Mouse (Mus musculus): ENCODE data around the gene Gpr19. TPM values are rescaled to one million over a fixed set of nuclear protein-coding genes. Genes with fewer than 3 reads are reported as not detected.

The Gpr19 gene
- polyA plus RNA-seq, 1 experiment from 2014 or later: 35.9 TPM

- Histone ChIP-seq H3K4me2 (ENCODE audit: low read depth, low read length) (peak overlapping the region; percentile 94), H3K27ac (ENCODE audit: low read depth, low read length) (peak overlapping the region; percentile 97), H3K27me3 (ENCODE audit: control insufficient read depth, insufficient read depth, low read length) (no peaks in the 10 kb centered on the region), H3K36me3 (ENCODE audit: control insufficient read depth, insufficient read depth, low read length) (no peaks in the 10 kb centered on the region), H3K4me1 (ENCODE audit: control insufficient read depth, insufficient read depth, low read length) (peaks cover 25% of the 10 kb centered on the region), H3K9me3 (ENCODE audit: control insufficient read depth, low read length) (no peaks in the 10 kb centered on the region), H3K9ac (replicated peaks; ENCODE audit: low read depth, low read length) (peak overlapping the region; percentile 80), H3K4me3 (ENCODE audit: low read depth, low read length) (peak overlapping the region; percentile 88)
- ATAC-seq (ENCODE audit: low read depth): peak; percentile 79
- 1% methylated on average over 37 of the region's 37 CpGs for WGBS
Observed at GRCm38 (mm10) chr6:134919511-134920189, 21.3 kb upstream of the Gpr19 start.

- H3K4me2 ChIP-seq (ENCODE audit: low read depth, low read length): no peak overlapping the region
- H3K27ac ChIP-seq (ENCODE audit: low read depth, low read length): no peak overlapping the region
- H3K27me3 ChIP-seq (ENCODE audit: control insufficient read depth, insufficient read depth, low read length): no peaks in the 10 kb centered on the region
- 95% methylated on average over 10 of the region's 10 CpGs for WGBS
- no peaks in the 10 kb centered on the region for H3K9me3 ChIP-seq (ENCODE audit: control insufficient read depth, low read length)
- no peak for ATAC-seq (ENCODE audit: low read depth)
- peaks cover 23% of the 10 kb centered on the region for H3K4me1 ChIP-seq (ENCODE audit: control insufficient read depth, insufficient read depth, low read length)
- no peaks in the 10 kb centered on the region for H3K36me3 ChIP-seq (ENCODE audit: control insufficient read depth, insufficient read depth, low read length)
- H3K9ac ChIP-seq (replicated peaks; ENCODE audit: low read depth, low read length): no peak overlapping the region
- no peak overlapping the region for H3K4me3 ChIP-seq (ENCODE audit: low read depth, low read length)
Observed at GRCm38 (mm10) chr6:134918769-134919168, 20.4 kb upstream of the Gpr19 start.

- Histone ChIP-seq H3K4me3 (ENCODE audit: low read depth, low read length) (peak overlapping the region; percentile 30), H3K4me2 (ENCODE audit: low read depth, low read length) (peak overlapping the region; percentile 51), H3K4me1 (ENCODE audit: control insufficient read depth, insufficient read depth, low read length) (peaks cover 13% of the 10 kb centered on the region), H3K9me3 (ENCODE audit: control insufficient read depth, low read length) (no peaks in the 10 kb centered on the region), H3K36me3 (ENCODE audit: control insufficient read depth, insufficient read depth, low read length) (no peaks in the 10 kb centered on the region), H3K9ac (replicated peaks; ENCODE audit: low read depth, low read length) (no peak overlapping the region), H3K27ac (ENCODE audit: low read depth, low read length) (no peak overlapping the region), H3K27me3 (ENCODE audit: control insufficient read depth, insufficient read depth, low read length) (no peaks in the 10 kb centered on the region)
- 3% methylated on average over 11 of the region's 11 CpGs for WGBS
- ATAC-seq (ENCODE audit: low read depth): no peak
Observed at GRCm38 (mm10) chr6:134917087-134917486, 18.7 kb upstream of the Gpr19 start.

- H3K4me3 ChIP-seq (ENCODE audit: low read depth, low read length): peak overlapping the region; percentile 30
- H3K27ac ChIP-seq (ENCODE audit: low read depth, low read length): no peak overlapping the region
- ATAC-seq (ENCODE audit: low read depth): no peak
- no peaks in the 10 kb centered on the region for H3K36me3 ChIP-seq (ENCODE audit: control insufficient read depth, insufficient read depth, low read length)
- H3K27me3 ChIP-seq (ENCODE audit: control insufficient read depth, insufficient read depth, low read length): no peaks in the 10 kb centered on the region
- peaks cover 10% of the 10 kb centered on the region; the same call in 1 of the 2 replicates for H3K4me1 ChIP-seq (ENCODE audit: control insufficient read depth, insufficient read depth, low read length)
- no peak overlapping the region for H3K9ac ChIP-seq (replicated peaks; ENCODE audit: low read depth, low read length)
- 0% methylated on average over 11 of the region's 11 CpGs for WGBS
- H3K4me2 ChIP-seq (ENCODE audit: low read depth, low read length): peak overlapping the region; percentile 51
- no peaks in the 10 kb centered on the region for H3K9me3 ChIP-seq (ENCODE audit: control insufficient read depth, low read length)
Observed at GRCm38 (mm10) chr6:134916641-134917040, 18.3 kb upstream of the Gpr19 start.

- peaks cover 7% of the 10 kb centered on the region; the same call in 1 of the 2 replicates for H3K4me1 ChIP-seq (ENCODE audit: control insufficient read depth, insufficient read depth, low read length)
- H3K9ac ChIP-seq (replicated peaks; ENCODE audit: low read depth, low read length): no peak overlapping the region
- WGBS: 95% methylated on average over 5 of the region's 5 CpGs
- no peak for ATAC-seq (ENCODE audit: low read depth)
- no peaks in the 10 kb centered on the region for H3K36me3 ChIP-seq (ENCODE audit: control insufficient read depth, insufficient read depth, low read length)
- H3K27ac ChIP-seq (ENCODE audit: low read depth, low read length): no peak overlapping the region
- H3K27me3 ChIP-seq (ENCODE audit: control insufficient read depth, insufficient read depth, low read length): no peaks in the 10 kb centered on the region
- H3K4me3 ChIP-seq (ENCODE audit: low read depth, low read length): no peak overlapping the region
- no peak overlapping the region for H3K4me2 ChIP-seq (ENCODE audit: low read depth, low read length)
- no peaks in the 10 kb centered on the region for H3K9me3 ChIP-seq (ENCODE audit: control insufficient read depth, low read length)
Observed at GRCm38 (mm10) chr6:134914523-134914922, 16.1 kb upstream of the Gpr19 start.

- no peak overlapping the region for H3K4me2 ChIP-seq (ENCODE audit: low read depth, low read length)
- H3K9me3 ChIP-seq (ENCODE audit: control insufficient read depth, low read length): no peaks in the 10 kb centered on the region
- ATAC-seq (ENCODE audit: low read depth): no peak
- 90% methylated on average over 1 of the region's 1 CpGs for WGBS
- H3K4me3 ChIP-seq (ENCODE audit: low read depth, low read length): no peak overlapping the region
- H3K27me3 ChIP-seq (ENCODE audit: control insufficient read depth, insufficient read depth, low read length): no peaks in the 10 kb centered on the region
- no peaks in the 10 kb centered on the region for H3K4me1 ChIP-seq (ENCODE audit: control insufficient read depth, insufficient read depth, low read length)
- no peak overlapping the region for H3K9ac ChIP-seq (replicated peaks; ENCODE audit: low read depth, low read length)
- H3K27ac ChIP-seq (ENCODE audit: low read depth, low read length): no peak overlapping the region
- H3K36me3 ChIP-seq (ENCODE audit: control insufficient read depth, insufficient read depth, low read length): no peaks in the 10 kb centered on the region
Observed at GRCm38 (mm10) chr6:134905811-134906210, 7.4 kb upstream of the Gpr19 start.

- H3K4me2 ChIP-seq (ENCODE audit: low read depth, low read length): no peak overlapping the region
- no peak overlapping the region for H3K4me3 ChIP-seq (ENCODE audit: low read depth, low read length)
- peaks cover 5% of the 10 kb centered on the region; the same call in 1 of the 2 replicates for H3K4me1 ChIP-seq (ENCODE audit: control insufficient read depth, insufficient read depth, low read length)
- no peak for ATAC-seq (ENCODE audit: low read depth)
- H3K36me3 ChIP-seq (ENCODE audit: control insufficient read depth, insufficient read depth, low read length): no peaks in the 10 kb centered on the region
- no peaks in the 10 kb centered on the region for H3K9me3 ChIP-seq (ENCODE audit: control insufficient read depth, low read length)
- no peak overlapping the region for H3K27ac ChIP-seq (ENCODE audit: low read depth, low read length)
- 95% methylated on average over 10 of the region's 10 CpGs for WGBS
- no peak overlapping the region for H3K9ac ChIP-seq (replicated peaks; ENCODE audit: low read depth, low read length)
- no peaks in the 10 kb centered on the region for H3K27me3 ChIP-seq (ENCODE audit: control insufficient read depth, insufficient read depth, low read length)
Observed at GRCm38 (mm10) chr6:134903891-134904884, 5.8 kb upstream of the Gpr19 start.

- WGBS: 89% methylated on average over 4 of the region's 4 CpGs
- Histone ChIP-seq H3K36me3 (ENCODE audit: control insufficient read depth, insufficient read depth, low read length) (no peaks in the 10 kb centered on the region), H3K9me3 (ENCODE audit: control insufficient read depth, low read length) (no peaks in the 10 kb centered on the region), H3K4me2 (ENCODE audit: low read depth, low read length) (no peak overlapping the region), H3K9ac (replicated peaks; ENCODE audit: low read depth, low read length) (no peak overlapping the region), H3K27ac (ENCODE audit: low read depth, low read length) (no peak overlapping the region), H3K27me3 (ENCODE audit: control insufficient read depth, insufficient read depth, low read length) (no peaks in the 10 kb centered on the region), H3K4me3 (ENCODE audit: low read depth, low read length) (no peak overlapping the region), H3K4me1 (ENCODE audit: control insufficient read depth, insufficient read depth, low read length) (peaks cover 6% of the 10 kb centered on the region; the same call in 1 of the 2 replicates)
- no peak for ATAC-seq (ENCODE audit: low read depth)
Observed at GRCm38 (mm10) chr6:134903368-134903767, 5.0 kb upstream of the Gpr19 start.

Data from neural tube, embryonic 14.5 days (tissue).